Mouse (Mus musculus) A20 (cell line): ENCODE measurements at regions not wholly inside any gene's neighbourhood (a gene's known extent, or its start where the extent isn't known, plus 50 kb on each side); places are given as distances from the start of the nearest gene placed in this dataset.

Experiments used
- DNase-seq: peaks from one replicate; pipeline ENCODE4 v3.0.0-alpha.2; 2011; ENCODE audit warnings: low read depth, low spot score

DNA sequence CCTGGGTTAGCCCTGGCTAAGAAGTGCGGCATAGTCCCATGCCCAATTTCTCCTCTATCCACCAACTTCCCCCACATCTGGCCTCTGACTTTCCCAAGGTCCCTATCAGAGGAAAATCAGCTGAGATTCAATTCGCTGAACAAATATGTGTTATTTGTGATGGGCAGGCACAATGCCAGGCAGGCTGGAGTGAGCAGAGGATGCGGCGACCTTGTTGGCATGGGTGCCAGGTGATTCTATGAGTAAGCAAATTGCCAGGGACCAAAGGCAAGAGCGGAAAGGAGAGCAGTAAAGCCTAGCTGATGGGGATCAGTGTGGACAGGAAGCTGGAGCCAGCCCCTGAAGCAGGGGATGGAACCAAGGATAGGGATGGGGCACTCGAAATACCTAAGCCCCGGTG, 196.9 kb upstream of the Ppargc1a start:
- no peak for DNase-seq

- no peak for DNase-seq
Measured at GRCm38 (mm10) chr5:51763599-51763998, 196.1 kb upstream of the Ppargc1a start.

GRCm38 (mm10) chr5:51762352-51762751, 194.8 kb upstream of the Ppargc1a start:
- no peak for DNase-seq

DNA sequence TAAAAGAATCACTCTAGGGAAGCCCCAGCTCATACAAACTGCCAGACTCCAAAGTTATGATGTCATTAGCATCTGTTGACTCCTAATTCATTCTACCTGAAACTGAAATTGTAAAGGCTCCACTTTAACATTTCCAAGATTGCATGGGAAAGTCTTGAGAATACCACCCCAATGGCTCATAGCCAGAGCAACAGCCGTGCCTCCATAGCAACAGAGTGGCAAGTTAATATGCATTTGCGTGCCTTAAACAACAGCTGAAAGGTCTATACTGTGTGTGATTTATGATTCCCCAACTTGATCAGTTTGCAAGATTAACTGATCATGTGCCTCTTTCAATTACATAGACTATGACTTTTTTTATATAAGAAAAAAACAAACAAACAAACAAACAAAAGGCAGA, 190.8 kb upstream of the Ppargc1a start:
- no peak for DNase-seq

- DNase-seq = no peak
Measured at GRCm38 (mm10) chr5:51757864-51758263, 190.3 kb upstream of the Ppargc1a start.

- DNase-seq = no peak
Measured at GRCm38 (mm10) chr5:51752024-51752423, 184.5 kb upstream of the Ppargc1a start.

GRCm38 (mm10) chr5:51750456-51750855, 182.9 kb upstream of the Ppargc1a start:
- DNase-seq = no peak

GRCm38 (mm10) chr5:51740893-51741292, 173.4 kb upstream of the Ppargc1a start:
- DNase-seq = no peak

DNA sequence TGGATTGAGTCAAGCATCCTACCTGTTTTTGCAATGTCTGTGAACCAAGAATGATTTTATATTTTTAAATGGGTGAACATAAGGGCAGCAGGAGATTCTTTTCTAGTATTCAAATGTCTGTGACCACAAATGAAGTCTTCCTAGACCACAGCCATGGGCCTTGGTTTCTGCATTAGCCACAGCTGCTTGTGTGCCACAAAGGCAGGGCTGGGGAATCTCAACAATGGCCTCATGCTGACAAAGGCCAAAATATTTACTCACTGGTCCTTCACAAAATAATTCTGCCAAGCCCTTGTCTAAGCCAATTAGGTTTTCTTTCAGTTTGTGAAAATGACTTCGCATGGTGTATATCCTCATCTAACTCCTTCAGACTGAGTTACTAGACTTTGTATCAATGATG, 162.7 kb upstream of the Ppargc1a start:
- DNase-seq = no peak

GRCm38 (mm10) chr5:51729771-51730170, 162.2 kb upstream of the Ppargc1a start:
- no peak for DNase-seq

DNA sequence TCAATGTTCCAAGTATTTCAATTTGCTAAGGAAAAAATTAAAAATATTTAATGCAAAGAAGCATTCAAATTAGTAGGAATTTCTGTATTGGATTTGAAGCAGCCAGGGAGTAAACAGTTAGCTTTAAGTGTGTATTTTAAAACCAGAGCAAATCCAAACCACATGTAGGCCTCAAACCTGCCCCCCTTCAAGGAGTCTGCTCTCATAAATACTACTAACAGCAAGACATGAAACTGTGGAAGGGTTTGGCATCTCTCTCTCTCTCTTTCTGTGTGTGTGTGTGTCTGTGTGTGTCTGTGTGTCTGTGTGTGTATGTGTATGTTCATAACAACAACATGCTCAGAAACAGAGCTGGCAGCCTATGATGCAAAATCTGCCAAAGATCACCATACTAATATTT, 159.2 kb upstream of the Ppargc1a start:
- no peak for DNase-seq

- no peak for DNase-seq
Measured at GRCm38 (mm10) chr5:51718911-51719310, 151.4 kb upstream of the Ppargc1a start.

DNA sequence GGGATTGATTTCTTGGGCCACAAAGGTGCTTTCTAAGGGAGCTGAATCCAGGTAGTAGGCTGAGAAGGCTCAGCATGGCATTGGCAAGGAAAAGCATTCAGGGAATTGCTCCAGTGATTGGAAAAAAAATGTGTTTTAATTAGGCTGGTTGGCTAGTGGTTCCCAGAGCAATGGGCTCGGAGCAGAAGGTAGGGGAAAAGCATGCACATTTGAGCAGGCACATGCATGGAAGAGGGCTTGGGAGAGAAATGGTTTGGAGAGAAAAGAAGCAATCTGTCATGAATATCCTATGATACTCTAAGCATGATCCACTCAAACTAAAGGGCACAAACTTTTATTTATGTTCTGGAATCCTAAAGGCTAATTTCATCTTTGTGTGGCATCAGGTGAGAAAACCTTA, 150.9 kb upstream of the Ppargc1a start:
- DNase-seq = no peak

DNA sequence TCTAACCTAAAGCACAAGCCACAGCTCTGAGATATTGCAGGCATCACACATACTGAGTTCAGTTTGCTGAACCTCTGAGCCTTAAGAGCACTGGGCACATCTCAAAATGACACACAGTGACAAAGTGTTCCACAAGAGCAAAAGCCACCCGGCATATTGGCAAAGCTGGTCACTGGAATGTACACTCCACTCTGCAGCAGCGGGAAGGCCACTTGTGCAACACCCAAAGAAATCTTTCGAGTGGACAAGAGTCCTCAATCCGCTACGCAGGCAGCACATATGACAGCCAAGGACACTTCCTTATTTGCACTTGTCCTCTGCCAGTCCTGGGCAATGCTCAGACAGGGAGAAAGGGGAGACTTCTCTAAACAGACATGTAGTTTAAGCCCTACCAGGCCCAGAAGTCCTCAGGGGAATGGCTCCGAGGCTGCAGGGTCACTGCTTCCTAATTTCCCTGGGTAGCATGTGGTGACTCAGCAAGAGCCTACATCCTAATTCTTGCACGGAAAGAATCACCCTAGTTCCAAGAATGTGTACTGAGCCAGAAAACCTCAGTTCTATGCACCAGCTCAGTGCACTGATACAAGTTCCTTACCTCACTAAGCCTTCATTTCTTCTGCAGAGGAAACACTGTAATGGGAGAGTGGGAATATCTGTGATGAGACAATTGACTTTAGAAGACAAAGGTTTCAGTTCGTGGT, 144.5 kb upstream of the Ppargc1a start:
- DNase-seq = no peak

DNA sequence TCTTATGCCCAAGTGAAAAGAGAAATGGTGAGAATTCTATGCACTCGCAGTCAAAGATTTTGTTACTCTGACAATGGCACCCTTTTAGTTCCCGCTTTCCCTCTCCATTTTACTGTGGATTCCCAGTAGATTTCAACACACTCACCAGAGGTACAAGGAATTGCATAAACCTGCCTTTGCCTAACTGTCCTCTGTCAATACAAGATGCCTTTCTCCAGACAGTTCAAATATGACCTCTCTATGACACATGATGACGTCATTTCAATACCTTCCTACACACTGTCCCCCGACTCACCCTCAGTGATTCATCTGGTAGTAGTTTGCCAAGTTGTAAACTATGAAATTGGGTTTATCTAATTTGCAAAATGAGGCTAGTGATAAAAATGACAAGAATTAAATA, 143.1 kb upstream of the Ppargc1a start:
- no peak for DNase-seq

GRCm38 (mm10) chr5:51709447-51709991, 142.0 kb upstream of the Ppargc1a start:
- no peak for DNase-seq

DNA sequence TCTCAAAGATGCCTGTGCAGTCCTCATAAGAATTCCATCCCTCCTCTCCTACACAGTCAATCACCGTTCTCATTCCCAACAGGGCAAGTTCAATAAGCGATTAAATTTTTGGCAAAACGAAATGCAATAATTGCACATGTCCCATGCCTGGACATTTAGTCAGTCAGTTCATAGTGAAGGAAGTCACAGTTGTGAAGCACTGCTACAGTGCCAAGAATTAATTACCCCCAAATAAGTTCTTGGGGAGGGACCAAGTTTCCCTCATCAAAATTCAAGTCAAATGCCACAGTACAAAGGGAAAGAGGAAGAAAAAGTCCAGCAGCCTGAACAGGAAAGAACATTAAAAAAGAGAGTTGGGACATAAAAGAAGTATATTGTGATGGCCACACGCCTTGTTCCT, 112.4 kb upstream of the Ppargc1a start:
- no peak for DNase-seq

GRCm38 (mm10) chr5:51671190-51671589, 103.7 kb upstream of the Ppargc1a start:
- DNase-seq = no peak

- no peak for DNase-seq
Measured at GRCm38 (mm10) chr5:51665241-51665640, 97.7 kb upstream of the Ppargc1a start.

GRCm38 (mm10) chr5:51658232-51658896, 90.8 kb upstream of the Ppargc1a start:
- no peak for DNase-seq

- DNase-seq = no peak
Measured at GRCm38 (mm10) chr5:51653507-51653906, 86.0 kb upstream of the Ppargc1a start.

DNA sequence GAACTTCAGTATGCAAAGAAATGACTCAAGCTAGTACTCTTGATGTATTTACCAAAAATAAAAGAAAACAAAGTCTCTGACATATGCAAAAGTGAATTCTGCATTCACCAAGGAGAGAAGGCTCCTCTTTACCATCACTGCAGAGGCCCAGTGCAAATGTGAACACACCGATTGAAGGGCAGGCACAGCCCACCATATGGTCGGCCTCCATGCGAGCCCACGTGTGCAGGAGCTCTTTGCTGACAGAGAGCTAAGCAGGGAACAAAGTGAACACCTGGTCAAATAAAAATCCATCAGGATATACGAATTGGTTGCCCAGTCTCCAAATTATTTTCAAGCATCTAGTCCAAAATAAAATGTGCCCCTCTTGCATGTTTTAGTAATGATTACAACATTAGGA, 56.9 kb upstream of the Ppargc1a start:
- no peak for DNase-seq
